Mouse (Mus musculus): Measurements from ENCODE around the gene Eml1. TPM values are rescaled to one million over a fixed set of nuclear protein-coding genes. Genes with fewer than 3 reads are reported as not detected.

The Eml1 gene
- polyA plus RNA-seq, 1 experiment from 2014 or later: 88.4 TPM

DNA sequence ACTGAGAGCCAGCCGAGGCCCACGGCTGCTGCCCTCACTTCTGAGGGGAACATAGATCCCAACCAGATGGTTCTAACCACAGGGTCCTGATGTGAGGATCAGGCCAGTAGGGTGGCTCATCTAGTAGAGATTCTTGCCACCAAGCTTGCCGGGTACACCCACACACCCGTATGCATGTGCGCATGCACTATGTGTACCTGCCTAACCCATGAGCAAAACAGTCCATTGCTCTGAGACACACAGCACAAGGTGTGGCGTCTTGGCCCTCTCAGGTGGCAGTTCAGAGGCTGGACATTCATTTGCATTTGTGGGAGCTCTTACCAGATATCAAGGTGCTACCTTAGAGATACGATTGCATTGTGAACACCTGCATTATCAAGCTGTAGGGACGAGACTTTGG is 22.6 kb upstream of the Eml1 start:
- H3K9me3 ChIP-seq (ENCODE audit: control insufficient read depth, low read length): no peaks in the 10 kb centered on the region
- H3K4me3 ChIP-seq (replicated peaks; ENCODE audit: low read length): no peak overlapping the region
- no peak overlapping the region for H3K9ac ChIP-seq (replicated peaks; ENCODE audit: low read depth, low read length)
- H3K36me3 ChIP-seq (ENCODE audit: control insufficient read depth, insufficient read depth): no peaks in the 10 kb centered on the region
- H3K4me1 ChIP-seq (replicated peaks; ENCODE audit: control insufficient read depth, insufficient read depth, low read length): peaks cover 6% of the 10 kb centered on the region
- ATAC-seq: no peak
- no peak overlapping the region for H3K27ac ChIP-seq (ENCODE audit: low read length)
- WGBS: 83% methylated on average over 8 of the region's 8 CpGs
- no peaks in the 10 kb centered on the region for H3K27me3 ChIP-seq (replicated peaks; ENCODE audit: control insufficient read depth, insufficient read depth, low read length)
- H3K4me2 ChIP-seq (ENCODE audit: low read length): no peak overlapping the region

DNA sequence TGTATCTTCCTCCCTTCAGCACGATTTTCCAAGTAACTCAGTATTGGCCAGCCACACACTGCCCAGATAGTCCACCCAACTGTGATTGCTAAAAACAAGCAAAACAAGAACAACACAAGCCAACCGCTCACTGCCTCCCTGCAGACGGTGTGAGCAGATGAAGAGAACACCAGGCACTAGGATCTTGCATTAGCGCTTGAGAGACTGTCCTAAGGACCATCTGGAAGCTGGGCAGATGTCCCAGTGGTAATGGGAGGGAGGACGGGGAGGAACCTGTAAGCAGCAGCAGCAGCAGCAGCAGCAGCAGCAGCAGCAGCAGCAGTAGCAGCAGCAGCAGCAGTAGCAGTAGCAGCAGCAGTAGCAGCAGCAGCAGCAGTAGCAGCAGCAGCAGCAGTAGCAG is 21.7 kb upstream of the Eml1 start:
- no peak overlapping the region for H3K4me3 ChIP-seq (replicated peaks; ENCODE audit: low read length)
- H3K27me3 ChIP-seq (replicated peaks; ENCODE audit: control insufficient read depth, insufficient read depth, low read length): no peaks in the 10 kb centered on the region
- 59% methylated on average over 5 of the region's 5 CpGs for WGBS
- H3K36me3 ChIP-seq (ENCODE audit: control insufficient read depth, insufficient read depth): no peaks in the 10 kb centered on the region
- H3K27ac ChIP-seq (ENCODE audit: low read length): no peak overlapping the region
- H3K4me2 ChIP-seq (ENCODE audit: low read length): no peak overlapping the region
- H3K9ac ChIP-seq (replicated peaks; ENCODE audit: low read depth, low read length): no peak overlapping the region
- peaks cover 6% of the 10 kb centered on the region for H3K4me1 ChIP-seq (replicated peaks; ENCODE audit: control insufficient read depth, insufficient read depth, low read length)
- ATAC-seq: no peak
- H3K9me3 ChIP-seq (ENCODE audit: control insufficient read depth, low read length): no peaks in the 10 kb centered on the region

GRCm38 (mm10) chr12:108350931-108351330 is 19.8 kb upstream of the Eml1 start:
- Histone ChIP-seq H3K4me3 (replicated peaks; ENCODE audit: low read length) (no peak overlapping the region), H3K4me1 (replicated peaks; ENCODE audit: control insufficient read depth, insufficient read depth, low read length) (peaks cover 6% of the 10 kb centered on the region), H3K4me2 (ENCODE audit: low read length) (no peak overlapping the region), H3K27ac (ENCODE audit: low read length) (no peak overlapping the region), H3K27me3 (replicated peaks; ENCODE audit: control insufficient read depth, insufficient read depth, low read length) (no peaks in the 10 kb centered on the region), H3K9me3 (ENCODE audit: control insufficient read depth, low read length) (no peaks in the 10 kb centered on the region), H3K36me3 (ENCODE audit: control insufficient read depth, insufficient read depth) (no peaks in the 10 kb centered on the region), H3K9ac (replicated peaks; ENCODE audit: low read depth, low read length) (no peak overlapping the region)
- no peak for ATAC-seq
- WGBS: 87% methylated on average over 10 of the region's 10 CpGs

DNA sequence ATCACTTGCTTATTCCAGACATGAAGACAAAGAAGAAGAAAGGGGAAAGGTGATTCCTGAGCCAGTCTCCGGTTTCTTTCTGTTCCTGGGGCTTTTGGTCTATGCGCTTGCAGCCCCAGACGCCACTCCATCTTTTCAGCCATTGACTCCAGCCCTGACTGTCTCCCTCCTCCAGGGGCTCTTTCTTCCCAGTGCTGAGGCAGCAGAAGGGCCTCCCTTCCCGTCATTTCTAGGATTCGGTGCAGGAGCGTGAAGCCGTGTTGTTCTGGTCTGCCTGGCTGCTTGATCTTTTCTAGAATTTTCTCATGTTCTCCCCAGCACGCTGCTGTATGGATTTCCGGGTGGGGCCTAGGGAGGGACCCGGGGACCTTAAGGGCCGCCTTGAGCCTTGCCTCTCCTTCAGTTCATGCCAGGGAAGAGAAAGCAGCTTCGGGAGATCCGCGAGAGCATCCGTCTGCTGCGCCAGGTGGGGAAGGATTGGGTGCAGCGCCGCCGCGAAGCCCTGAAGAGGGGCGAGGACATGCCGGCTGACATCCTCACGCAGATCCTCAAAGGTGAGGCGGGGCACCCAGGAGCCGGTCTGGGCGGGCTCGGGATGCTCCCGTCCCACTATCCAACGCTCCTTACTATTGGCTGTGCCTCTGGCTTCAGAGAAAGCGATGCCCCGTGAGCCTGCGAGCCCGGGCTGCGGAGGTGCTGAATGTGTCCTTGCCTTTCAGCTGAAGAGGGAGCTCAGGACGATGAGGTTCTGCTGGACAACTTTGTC is 18.2 kb upstream of the Eml1 start:
- Histone ChIP-seq H3K27me3 (replicated peaks; ENCODE audit: control insufficient read depth, insufficient read depth, low read length) (no peaks in the 10 kb centered on the region), H3K4me2 (ENCODE audit: low read length) (peak overlapping the region; percentile 50), H3K4me1 (replicated peaks; ENCODE audit: control insufficient read depth, insufficient read depth, low read length) (peaks cover 6% of the 10 kb centered on the region), H3K4me3 (replicated peaks; ENCODE audit: low read length) (peak overlapping the region; percentile 10), H3K9ac (replicated peaks; ENCODE audit: low read depth, low read length) (peak overlapping the region; percentile 45), H3K36me3 (ENCODE audit: control insufficient read depth, insufficient read depth) (no peaks in the 10 kb centered on the region), H3K27ac (ENCODE audit: low read length) (no peak overlapping the region), H3K9me3 (ENCODE audit: control insufficient read depth, low read length) (no peaks in the 10 kb centered on the region)
- ATAC-seq: peak; percentile 40
- WGBS: 11% methylated on average over 35 of the region's 35 CpGs

GRCm38 (mm10) chr12:108354284-108354683 is 16.5 kb upstream of the Eml1 start:
- H3K9me3 ChIP-seq (ENCODE audit: control insufficient read depth, low read length): no peaks in the 10 kb centered on the region
- 58% methylated on average over 2 of the region's 2 CpGs for WGBS
- no peak overlapping the region for H3K27ac ChIP-seq (ENCODE audit: low read length)
- H3K9ac ChIP-seq (replicated peaks; ENCODE audit: low read depth, low read length): no peak overlapping the region
- H3K27me3 ChIP-seq (replicated peaks; ENCODE audit: control insufficient read depth, insufficient read depth, low read length): no peaks in the 10 kb centered on the region
- no peak overlapping the region for H3K4me3 ChIP-seq (replicated peaks; ENCODE audit: low read length)
- no peak for ATAC-seq
- peaks cover 6% of the 10 kb centered on the region for H3K4me1 ChIP-seq (replicated peaks; ENCODE audit: control insufficient read depth, insufficient read depth, low read length)
- no peaks in the 10 kb centered on the region for H3K36me3 ChIP-seq (ENCODE audit: control insufficient read depth, insufficient read depth)
- H3K4me2 ChIP-seq (ENCODE audit: low read length): no peak overlapping the region

- 80% methylated on average over 1 of the region's 1 CpGs for WGBS
- Histone ChIP-seq H3K4me3 (replicated peaks; ENCODE audit: low read length) (no peak overlapping the region), H3K36me3 (ENCODE audit: control insufficient read depth, insufficient read depth) (no peaks in the 10 kb centered on the region), H3K27ac (ENCODE audit: low read length) (no peak overlapping the region), H3K4me2 (ENCODE audit: low read length) (no peak overlapping the region), H3K27me3 (replicated peaks; ENCODE audit: control insufficient read depth, insufficient read depth, low read length) (no peaks in the 10 kb centered on the region), H3K9me3 (ENCODE audit: control insufficient read depth, low read length) (no peaks in the 10 kb centered on the region), H3K9ac (replicated peaks; ENCODE audit: low read depth, low read length) (no peak overlapping the region), H3K4me1 (replicated peaks; ENCODE audit: control insufficient read depth, insufficient read depth, low read length) (peaks cover 6% of the 10 kb centered on the region)
- ATAC-seq: no peak
Observed at GRCm38 (mm10) chr12:108355271-108355670, 15.5 kb upstream of the Eml1 start.

- no peak overlapping the region for H3K4me2 ChIP-seq (ENCODE audit: low read length)
- no peaks in the 10 kb centered on the region for H3K9me3 ChIP-seq (ENCODE audit: control insufficient read depth, low read length)
- H3K27me3 ChIP-seq (replicated peaks; ENCODE audit: control insufficient read depth, insufficient read depth, low read length): no peaks in the 10 kb centered on the region
- no peak overlapping the region for H3K4me3 ChIP-seq (replicated peaks; ENCODE audit: low read length)
- no peak overlapping the region for H3K27ac ChIP-seq (ENCODE audit: low read length)
- no peak overlapping the region for H3K9ac ChIP-seq (replicated peaks; ENCODE audit: low read depth, low read length)
- peaks cover 6% of the 10 kb centered on the region for H3K4me1 ChIP-seq (replicated peaks; ENCODE audit: control insufficient read depth, insufficient read depth, low read length)
- no peaks in the 10 kb centered on the region for H3K36me3 ChIP-seq (ENCODE audit: control insufficient read depth, insufficient read depth)
- ATAC-seq: no peak
Observed at GRCm38 (mm10) chr12:108355986-108356385, 14.8 kb upstream of the Eml1 start.

GRCm38 (mm10) chr12:108363796-108364195 is 7.0 kb upstream of the Eml1 start:
- Histone ChIP-seq H3K9ac (replicated peaks; ENCODE audit: low read depth, low read length) (no peak overlapping the region; the same call in 1 of the 2 replicates), H3K36me3 (ENCODE audit: control insufficient read depth, insufficient read depth) (no peaks in the 10 kb centered on the region), H3K9me3 (ENCODE audit: control insufficient read depth, low read length) (no peaks in the 10 kb centered on the region), H3K27ac (ENCODE audit: low read length) (no peak overlapping the region), H3K27me3 (replicated peaks; ENCODE audit: control insufficient read depth, insufficient read depth, low read length) (no peaks in the 10 kb centered on the region), H3K4me2 (ENCODE audit: low read length) (no peak overlapping the region), H3K4me1 (replicated peaks; ENCODE audit: control insufficient read depth, insufficient read depth, low read length) (peaks cover 8% of the 10 kb centered on the region), H3K4me3 (replicated peaks; ENCODE audit: low read length) (no peak overlapping the region)
- ATAC-seq: peak; percentile 91
- 5% methylated on average over 5 of the region's 5 CpGs for WGBS

- Histone ChIP-seq H3K9me3 (ENCODE audit: control insufficient read depth, low read length) (no peaks in the 10 kb centered on the region), H3K27me3 (replicated peaks; ENCODE audit: control insufficient read depth, insufficient read depth, low read length) (no peaks in the 10 kb centered on the region), H3K4me3 (replicated peaks; ENCODE audit: low read length) (no peak overlapping the region), H3K4me2 (ENCODE audit: low read length) (no peak overlapping the region), H3K27ac (ENCODE audit: low read length) (no peak overlapping the region), H3K4me1 (replicated peaks; ENCODE audit: control insufficient read depth, insufficient read depth, low read length) (peaks cover 8% of the 10 kb centered on the region), H3K36me3 (ENCODE audit: control insufficient read depth, insufficient read depth) (no peaks in the 10 kb centered on the region), H3K9ac (replicated peaks; ENCODE audit: low read depth, low read length) (no peak overlapping the region)
- ATAC-seq: no peak; the same call in 1 of the 2 replicates
- 15% methylated on average over 3 of the region's 3 CpGs for WGBS
Observed at GRCm38 (mm10) chr12:108365340-108365739, 5.4 kb upstream of the Eml1 start.

GRCm38 (mm10) chr12:108365868-108366267 is 4.9 kb upstream of the Eml1 start:
- Histone ChIP-seq H3K9ac (replicated peaks; ENCODE audit: low read depth, low read length) (no peak overlapping the region), H3K36me3 (ENCODE audit: control insufficient read depth, insufficient read depth) (no peaks in the 10 kb centered on the region), H3K27ac (ENCODE audit: low read length) (no peak overlapping the region), H3K27me3 (replicated peaks; ENCODE audit: control insufficient read depth, insufficient read depth, low read length) (no peaks in the 10 kb centered on the region), H3K9me3 (ENCODE audit: control insufficient read depth, low read length) (no peaks in the 10 kb centered on the region), H3K4me1 (replicated peaks; ENCODE audit: control insufficient read depth, insufficient read depth, low read length) (peaks cover 8% of the 10 kb centered on the region), H3K4me3 (replicated peaks; ENCODE audit: low read length) (no peak overlapping the region), H3K4me2 (ENCODE audit: low read length) (no peak overlapping the region)
- WGBS: 79% methylated on average over 7 of the region's 7 CpGs
- no peak for ATAC-seq
